Mouse (Mus musculus): ENCODE results near the gene Atrn. TPM values are rescaled to one million over a fixed set of nuclear protein-coding genes. Genes with fewer than 3 reads are reported as not detected.

The Atrn gene
- total and polyA plus RNA-seq, 3 experiments, result 4.0 to 5.8 (median 4.5) TPM

GRCm38 (mm10) chr2:130877376-130877775 is 28.9 kb upstream of the Atrn start:
- no peaks in the 10 kb centered on the region for H3K9me3 ChIP-seq (replicated peaks; ENCODE audit: low read length)
- H3K4me3 ChIP-seq (replicated peaks in 1 of 3; ENCODE audit: low read depth in 2 of 3, low read length in 2 of 3, poor library complexity in 1 of 3), result no peak overlapping the region
- TF ChIP-seq MYC (IDR thresholded peaks at IDR 0.05; ENCODE audit: low read depth, low read length) (no peak), NELFE (IDR thresholded peaks at IDR 0.05; ENCODE audit: low read depth, low read length) (no peak), BHLHE40 (IDR thresholded peaks at IDR 0.05; ENCODE audit: low read depth, low read length) (no peak), ZNF384 (IDR thresholded peaks at IDR 0.05; ENCODE audit: low read depth, low read length) (no peak), JUN (IDR thresholded peaks at IDR 0.05; ENCODE audit: insufficient read depth, low read depth, low read length) (no peak), ZMIZ1 (IDR thresholded peaks at IDR 0.05; ENCODE audit: low read depth, low read length) (no peak), RCOR1 (conservative IDR thresholded peaks at IDR 0.05; ENCODE audit: low read depth, low read length) (no peak), E2F4 (IDR thresholded peaks at IDR 0.05; ENCODE audit: insufficient replicate concordance, low read depth, low read length) (no peak), POLR2AphosphoS2 (IDR thresholded peaks at IDR 0.05; ENCODE audit: low read depth, low read length) (no peak), SIN3A (IDR thresholded peaks at IDR 0.05; ENCODE audit: low read length) (no peak), RAD21 (IDR thresholded peaks at IDR 0.05; ENCODE audit: low read depth, low read length) (no peak), CTCF (conservative IDR thresholded peaks at IDR 0.05 in 1 of 2, IDR thresholded peaks at IDR 0.05 in 1 of 2; ENCODE audit: low read depth in 2 of 2, low read length in 2 of 2) (no peak), MAFK (IDR thresholded peaks at IDR 0.05; ENCODE audit: insufficient replicate concordance, low read length) (no peak), MEF2A (IDR thresholded peaks at IDR 0.05; ENCODE audit: borderline replicate concordance, low read depth, low read length) (no peak), TCF12 (IDR thresholded peaks at IDR 0.05; ENCODE audit: low read depth, low read length) (no peak), KAT2A (IDR thresholded peaks at IDR 0.05; ENCODE audit: insufficient replicate concordance, low read length) (no peak), ELF1 (IDR thresholded peaks at IDR 0.05; ENCODE audit: low read depth, low read length) (no peak), ZKSCAN1 (IDR thresholded peaks at IDR 0.05; ENCODE audit: borderline replicate concordance, low read depth, low read length) (no peak)
- dilution Hi-C loops (cut with MboI; ENCODE audit: extremely low pct_ligation_motif_present, extremely low pct_unique_long_range_greater_than_20kb, low sequenced_read_pairs) (no loop called here), in situ Hi-C loops (cut with MboI; ENCODE audit: low pct_ligation_motif_present, low pct_unique_long_range_greater_than_20kb, low sequenced_read_pairs) (no loop called here)
- no peaks in the 10 kb centered on the region for H3K79me2 ChIP-seq (replicated peaks; ENCODE audit: control insufficient read depth, extremely low read depth, insufficient read depth, poor library complexity, severe bottlenecking)
- H3K27me3 ChIP-seq (replicated peaks), result no peaks in the 10 kb centered on the region
- H3K4me1 ChIP-seq (ENCODE audit: control insufficient read depth in 1 of 2, insufficient read depth in 2 of 2), result no peaks in the 10 kb centered on the region
- H3K4me2 ChIP-seq (ENCODE audit: insufficient read depth, low read depth, poor library complexity, severe bottlenecking), result no peak overlapping the region
- H3K36me3 ChIP-seq (replicated peaks in 1 of 2; ENCODE audit: control insufficient read depth in 1 of 2, insufficient read depth in 1 of 2, low read length in 1 of 2), result no peaks in the 10 kb centered on the region
- no peak overlapping the region for H3K27ac ChIP-seq (ENCODE audit: insufficient read depth, low read depth)
- no peak for DNase-seq (ENCODE audit: extremely low read depth)
- H3K9ac ChIP-seq (ENCODE audit: insufficient read depth, low read depth), result no peak overlapping the region

- H3K27ac ChIP-seq (ENCODE audit: insufficient read depth, low read depth), result no peak overlapping the region
- no peaks in the 10 kb centered on the region for H3K4me1 ChIP-seq (ENCODE audit: control insufficient read depth in 1 of 2, insufficient read depth in 2 of 2)
- H3K9ac ChIP-seq (ENCODE audit: insufficient read depth, low read depth), result no peak overlapping the region
- in situ Hi-C loops (cut with MboI; ENCODE audit: low pct_ligation_motif_present, low pct_unique_long_range_greater_than_20kb, low sequenced_read_pairs) (no loop called here), dilution Hi-C loops (cut with MboI; ENCODE audit: extremely low pct_ligation_motif_present, extremely low pct_unique_long_range_greater_than_20kb, low sequenced_read_pairs) (no loop called here)
- H3K9me3 ChIP-seq (replicated peaks; ENCODE audit: low read length), result no peaks in the 10 kb centered on the region
- H3K79me2 ChIP-seq (replicated peaks; ENCODE audit: control insufficient read depth, extremely low read depth, insufficient read depth, poor library complexity, severe bottlenecking), result no peaks in the 10 kb centered on the region
- peaks cover 0 to 11% of the 10 kb centered on the region in 2 experiments for H3K36me3 ChIP-seq (replicated peaks in 1 of 2; ENCODE audit: control insufficient read depth in 1 of 2, insufficient read depth in 1 of 2, low read length in 1 of 2)
- no peak overlapping the region for H3K4me3 ChIP-seq (replicated peaks in 1 of 3; ENCODE audit: low read depth in 2 of 3, low read length in 2 of 3, poor library complexity in 1 of 3)
- no peak overlapping the region for H3K4me2 ChIP-seq (ENCODE audit: insufficient read depth, low read depth, poor library complexity, severe bottlenecking)
- TF ChIP-seq SIN3A (IDR thresholded peaks at IDR 0.05; ENCODE audit: low read length) (no peak), POLR2AphosphoS2 (IDR thresholded peaks at IDR 0.05; ENCODE audit: low read depth, low read length) (no peak), MAX (IDR thresholded peaks at IDR 0.05; ENCODE audit: low read length) (no peak), MXI1 (IDR thresholded peaks at IDR 0.05; ENCODE audit: low read depth, low read length) (no peak), EP300 (IDR thresholded peaks at IDR 0.05; ENCODE audit: low read length) (no peak), SMC3 (IDR thresholded peaks at IDR 0.05; ENCODE audit: low read depth, low read length) (no peak), MEF2A (IDR thresholded peaks at IDR 0.05; ENCODE audit: borderline replicate concordance, low read depth, low read length) (no peak), ZC3H11A (IDR thresholded peaks at IDR 0.05; ENCODE audit: low read depth, low read length) (no peak), JUND (conservative IDR thresholded peaks at IDR 0.05; ENCODE audit: low read depth, low read length) (no peak), RCOR1 (conservative IDR thresholded peaks at IDR 0.05; ENCODE audit: low read depth, low read length) (no peak), USF2 (conservative IDR thresholded peaks at IDR 0.05; ENCODE audit: low read depth, low read length) (no peak), TBP (conservative IDR thresholded peaks at IDR 0.05; ENCODE audit: low read depth, low read length) (no peak)
- H3K27me3 ChIP-seq (replicated peaks), result no peaks in the 10 kb centered on the region
- no peak for DNase-seq (ENCODE audit: extremely low read depth)
Measured at GRCm38 (mm10) chr2:130886983-130887382, 19.3 kb upstream of the Atrn start.

Measured in CH12.LX (cell line).